Mouse (Mus musculus) testis, postnatal 10 days (tissue): ENCODE results near the gene 1600002K03Rik.
A peak's percentile ranks its signal among the peaks of the same experiment; 100 is the strongest.

Experiments used
- DNase-seq: peaks from one replicate; pipeline ENCODE4 v3.0.0; 2021; ENCODE audit warnings: low spot score

The 1600002K03Rik gene

GRCm38 (mm10) chr10:80172527-80173292 lies at the start of gene 1600002K03Rik:
1600002K03Rik (plus strand) TSS chr10:80172944.
- peak; percentile 92 for DNase-seq

- DNase-seq: no peak
These were observed 48.7 kb upstream of the 1600002K03Rik start for GRCm38 (mm10) chr10:80123932-80124562.

DNA sequence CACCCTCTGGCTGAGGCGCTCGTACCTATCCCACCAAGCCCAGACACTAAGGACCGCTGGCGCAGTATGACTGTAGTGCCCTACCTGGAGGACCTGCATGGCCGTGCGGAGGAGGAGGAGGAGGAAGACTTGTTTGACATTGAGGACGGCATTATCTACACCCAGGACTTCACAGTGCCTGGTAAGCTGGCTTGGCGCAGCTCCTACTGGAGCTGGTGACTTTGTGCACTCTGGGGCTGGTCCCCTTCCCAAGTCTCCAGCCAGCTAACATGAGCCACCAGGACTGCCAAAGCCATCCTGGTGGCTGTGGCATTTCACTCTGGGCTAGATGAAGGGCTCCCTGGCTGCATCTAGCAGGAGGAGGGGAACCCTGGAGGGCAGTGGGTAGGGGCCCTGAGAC lies 44.8 kb upstream of the 1600002K03Rik start:
- no peak for DNase-seq

DNA sequence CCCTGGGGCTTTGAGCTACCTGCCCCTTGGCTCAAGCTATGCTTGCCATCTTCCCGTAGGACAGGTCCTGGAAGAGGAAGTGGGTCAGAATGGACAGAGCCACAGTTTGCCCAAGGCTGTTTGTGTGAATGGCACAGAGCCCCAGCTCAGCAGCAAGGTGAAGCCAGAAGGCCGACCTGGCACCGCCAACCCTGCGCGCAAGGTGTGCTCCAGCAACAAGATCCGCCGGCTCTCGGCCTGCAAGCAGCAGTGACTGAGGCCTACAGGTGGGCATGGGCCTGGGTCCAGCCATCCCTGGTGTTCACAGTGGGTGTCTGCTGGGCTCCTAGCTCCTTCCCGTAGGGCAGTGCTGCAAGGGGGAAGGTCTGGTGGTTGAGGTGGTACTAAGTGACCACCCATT lies 42.9 kb upstream of the 1600002K03Rik start:
- no peak for DNase-seq

DNA sequence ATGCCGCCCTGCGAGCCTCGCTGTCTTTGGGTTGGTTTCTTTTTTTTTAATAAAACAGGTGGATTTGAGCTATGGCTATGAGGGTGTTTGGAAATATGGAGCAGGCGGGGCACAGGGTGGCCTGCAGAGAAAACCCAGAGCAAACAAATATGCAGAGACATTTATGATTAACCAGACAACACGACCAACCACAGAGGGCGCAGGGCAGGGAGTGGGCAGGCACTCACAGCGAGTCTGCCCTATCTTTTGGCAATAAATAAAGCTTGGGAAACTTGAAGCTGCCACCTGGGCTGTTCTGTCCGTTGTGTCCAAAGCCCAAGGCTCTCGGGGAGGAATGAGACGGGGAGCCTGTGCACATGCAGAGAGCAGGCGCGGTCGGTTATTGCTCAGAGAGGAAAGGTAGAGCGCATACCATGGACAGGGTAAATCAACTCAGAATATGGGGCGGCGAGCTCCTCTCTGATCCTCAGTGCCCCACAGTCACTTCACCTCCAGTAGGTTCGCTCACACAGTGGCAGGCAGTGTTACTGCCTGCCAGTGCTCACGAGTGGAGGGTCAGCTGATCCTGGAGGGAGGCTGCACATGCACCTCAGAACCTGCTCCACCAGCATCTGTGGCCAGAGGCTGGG lies 42.2 kb upstream of the 1600002K03Rik start:
- no peak for DNase-seq

DNA sequence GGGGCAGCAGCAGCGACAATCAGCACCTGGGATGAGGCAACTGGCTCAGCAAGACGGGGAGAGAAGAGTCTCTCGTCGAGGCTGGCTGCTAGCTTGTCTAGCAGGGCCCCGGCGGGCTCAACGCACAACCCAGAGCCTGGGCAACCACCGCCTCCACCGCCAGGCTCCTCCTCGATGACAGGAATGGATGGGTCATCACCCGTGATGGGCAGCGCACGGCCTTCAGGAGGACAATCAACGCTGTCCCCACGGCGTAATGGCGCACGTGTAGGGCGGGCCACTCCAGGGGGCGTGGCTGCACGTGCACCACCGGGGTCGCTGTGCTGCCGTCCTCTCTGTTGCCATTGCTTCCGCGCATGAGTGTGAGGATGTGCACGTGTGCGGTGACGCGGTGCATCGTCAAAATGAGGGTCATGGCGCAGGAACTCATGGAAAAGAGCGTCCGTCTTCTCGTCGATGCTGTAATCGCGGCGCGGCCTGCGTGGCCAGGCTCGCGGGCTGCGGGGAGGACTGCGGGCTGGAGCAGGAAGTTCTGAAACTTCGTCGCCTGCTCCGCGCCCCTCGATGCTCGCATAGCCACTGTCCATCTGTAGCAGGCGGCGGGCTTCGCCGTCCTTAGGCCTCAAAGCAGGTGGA lies 41.3 kb upstream of the 1600002K03Rik start:
- peak; percentile 58 for DNase-seq

DNA sequence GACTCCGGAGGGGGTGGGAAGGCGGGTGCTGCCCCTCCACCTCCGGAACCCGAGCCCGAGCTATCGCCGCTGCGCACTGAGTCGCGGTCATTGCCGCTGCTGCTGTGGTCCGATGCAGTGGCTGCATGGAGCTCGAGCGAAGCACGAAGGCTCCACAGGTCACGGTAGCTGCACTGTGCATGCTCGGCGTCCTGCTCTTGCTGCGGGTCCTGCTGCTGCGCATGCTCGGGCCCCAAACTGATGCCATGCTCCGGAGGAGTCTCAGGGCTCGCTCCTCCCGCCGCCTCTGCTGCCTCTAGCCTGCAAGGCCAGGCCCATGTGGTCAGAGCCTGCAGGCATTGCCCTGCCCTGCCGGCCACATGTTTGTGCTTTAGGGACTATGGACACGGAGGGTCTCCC lies 40.8 kb upstream of the 1600002K03Rik start:
- no peak for DNase-seq

GRCm38 (mm10) chr10:80133226-80133849 lies 39.4 kb upstream of the 1600002K03Rik start:
- DNase-seq: peak; percentile 65

DNA sequence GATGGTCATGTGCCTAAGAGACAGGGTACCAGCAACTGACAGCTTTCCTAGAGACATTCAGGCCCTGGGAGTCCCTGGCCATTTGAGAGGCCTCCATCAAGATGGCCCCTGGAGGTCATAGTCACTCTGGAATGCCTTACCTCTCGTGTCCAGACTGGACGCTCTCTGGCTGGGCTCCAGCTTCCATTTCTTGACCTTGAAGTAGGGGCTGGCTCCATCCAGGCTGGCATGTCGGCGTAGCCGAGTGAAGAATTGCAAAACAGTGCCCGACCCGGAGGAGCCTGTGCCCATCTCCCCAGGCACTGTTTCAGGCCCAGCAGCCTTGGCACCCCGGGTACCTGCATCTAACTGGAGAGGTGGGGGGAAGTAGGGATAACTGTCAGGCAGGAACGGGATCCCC lies 38.3 kb upstream of the 1600002K03Rik start:
- peak; percentile 70 for DNase-seq

DNA sequence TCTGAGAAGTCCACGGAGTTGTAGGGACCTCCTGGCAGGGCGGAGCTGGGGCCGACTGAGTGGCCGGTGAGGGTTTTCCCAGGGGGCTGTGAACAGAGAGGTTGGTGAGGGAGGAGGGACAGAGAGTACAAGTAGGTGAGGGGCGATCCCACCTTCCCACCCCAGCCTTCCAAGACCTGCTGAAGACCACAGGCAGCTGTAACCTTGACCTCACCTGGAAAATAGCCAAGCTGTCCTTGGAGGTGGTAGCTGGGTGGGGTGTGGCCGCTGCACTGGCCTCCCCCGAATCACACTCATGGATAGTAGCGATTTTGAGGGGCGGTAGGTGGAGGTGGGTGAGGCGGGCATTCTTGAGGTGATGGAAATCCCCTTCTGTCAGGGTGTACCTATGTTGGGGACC lies 37.6 kb upstream of the 1600002K03Rik start:
- peak; percentile 57 for DNase-seq

GRCm38 (mm10) chr10:80135641-80136040 lies 37.1 kb upstream of the 1600002K03Rik start:
- DNase-seq: no peak

GRCm38 (mm10) chr10:80136179-80136951 lies 36.4 kb upstream of the 1600002K03Rik start:
- peak; percentile 52 for DNase-seq

GRCm38 (mm10) chr10:80136952-80137625 lies 35.7 kb upstream of the 1600002K03Rik start:
- peak; percentile 55 for DNase-seq

DNA sequence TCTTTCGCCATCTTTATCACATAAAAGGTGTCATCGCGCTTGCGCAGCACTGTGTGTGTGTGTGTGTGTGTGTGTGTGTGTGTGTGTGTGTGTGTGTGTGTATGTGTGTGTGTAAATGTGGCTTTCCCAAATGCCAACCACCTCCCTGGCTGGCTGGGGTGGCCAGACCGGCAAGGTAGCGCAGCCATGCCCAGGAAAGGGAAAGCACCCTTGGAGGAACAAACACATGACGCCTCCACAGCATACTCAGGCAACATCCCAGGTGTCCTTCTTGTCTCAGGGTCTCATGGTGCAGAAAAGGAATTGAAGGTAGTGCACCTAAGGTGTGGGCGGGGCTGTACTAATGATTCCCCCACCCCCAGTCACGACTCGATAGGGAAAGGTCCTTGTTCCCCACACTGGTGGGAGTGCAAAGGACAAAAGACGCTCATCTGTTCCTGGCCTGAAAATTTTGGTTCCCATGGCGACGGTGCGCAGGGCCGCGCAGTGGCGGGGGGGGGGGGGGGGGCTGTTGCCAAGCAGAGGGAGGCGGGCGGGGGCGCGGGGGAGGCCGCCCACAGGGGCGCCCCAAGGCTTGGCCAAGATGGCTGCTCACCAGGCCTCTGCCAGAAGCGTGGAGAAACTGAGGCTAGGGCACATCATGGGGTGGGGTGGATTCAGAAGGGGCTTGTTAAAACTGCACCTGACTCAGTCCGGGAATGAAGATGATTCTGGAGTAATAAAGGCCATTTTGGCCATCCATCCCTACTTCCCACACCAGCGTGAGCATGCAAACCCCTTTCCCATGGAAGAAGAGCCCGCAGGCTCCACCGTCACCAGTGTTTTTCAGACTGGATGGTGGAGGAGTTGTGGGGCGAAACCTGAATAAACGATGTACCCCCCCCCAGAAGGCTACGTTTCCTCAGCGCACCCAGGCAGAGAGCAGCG lies 34.9 kb upstream of the 1600002K03Rik start:
- peak; percentile 53 for DNase-seq

DNA sequence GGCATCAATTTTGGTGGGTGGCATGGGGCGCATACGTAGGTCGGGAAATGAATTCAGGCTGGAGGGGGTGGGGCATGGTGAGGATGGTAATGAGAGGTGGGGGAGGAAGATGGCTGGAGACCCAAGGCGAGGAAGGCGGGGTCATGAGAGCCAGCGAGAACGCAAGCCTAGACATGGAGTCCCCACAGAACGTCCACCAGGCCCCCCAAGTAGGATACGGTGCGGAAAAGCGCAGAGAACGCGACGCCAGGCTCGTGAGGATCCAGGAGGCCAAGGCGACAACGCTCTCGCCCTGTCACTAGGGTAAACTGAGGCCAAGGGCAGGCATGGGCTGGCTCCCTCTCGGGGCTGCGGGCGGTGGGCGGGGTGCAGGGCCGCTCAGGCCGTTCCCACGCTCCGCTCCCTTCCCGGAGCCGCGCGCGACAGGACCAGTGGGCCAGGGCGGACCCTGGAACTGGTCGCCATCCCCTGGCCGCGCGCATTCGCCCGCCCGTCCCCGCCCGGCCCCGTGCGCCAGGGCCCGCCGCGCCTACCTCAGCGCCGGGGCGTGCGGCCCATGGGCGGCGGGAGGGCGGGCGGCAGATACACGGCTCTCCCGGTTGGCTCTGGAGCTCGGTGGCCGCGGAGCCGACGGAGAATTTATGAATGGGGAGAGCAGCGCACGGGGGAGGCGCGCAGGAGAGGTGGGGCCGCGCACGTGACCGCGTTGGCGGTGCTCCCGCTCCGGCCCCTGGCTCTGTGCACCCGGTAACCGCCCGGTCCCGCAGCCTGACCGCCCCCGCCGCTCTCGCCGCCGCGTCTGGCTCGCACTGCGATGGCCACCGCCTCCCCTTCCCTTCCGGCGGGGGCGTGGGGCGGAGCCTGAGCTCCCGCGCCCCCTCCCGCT lies 33.9 kb upstream of the 1600002K03Rik start, which contains the start of gene Atp5d:
Atp5d (plus strand) TSS at position 80 of the 886 bp plus-strand sequence.
- DNase-seq: peak; percentile 82

DNA sequence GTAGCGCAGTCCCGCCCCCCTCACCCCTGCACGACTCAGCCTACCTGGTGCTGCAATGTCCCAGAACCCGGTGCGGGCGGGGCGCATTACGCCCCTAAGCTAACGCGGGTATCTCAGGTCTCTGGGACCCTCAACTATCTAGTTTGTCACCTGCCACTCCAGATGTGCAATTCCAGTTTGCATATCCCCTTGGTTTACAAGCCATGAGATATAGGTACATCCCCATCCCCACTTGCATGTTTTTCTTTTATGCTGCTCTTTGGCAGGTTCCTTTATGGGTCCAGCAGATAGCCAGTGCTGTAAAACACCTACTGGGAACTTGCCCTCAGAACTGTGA lies 33.3 kb upstream of the 1600002K03Rik start:
- DNase-seq: no peak

- DNase-seq: no peak
These were observed 32.6 kb upstream of the 1600002K03Rik start for GRCm38 (mm10) chr10:80139975-80140665.

DNA sequence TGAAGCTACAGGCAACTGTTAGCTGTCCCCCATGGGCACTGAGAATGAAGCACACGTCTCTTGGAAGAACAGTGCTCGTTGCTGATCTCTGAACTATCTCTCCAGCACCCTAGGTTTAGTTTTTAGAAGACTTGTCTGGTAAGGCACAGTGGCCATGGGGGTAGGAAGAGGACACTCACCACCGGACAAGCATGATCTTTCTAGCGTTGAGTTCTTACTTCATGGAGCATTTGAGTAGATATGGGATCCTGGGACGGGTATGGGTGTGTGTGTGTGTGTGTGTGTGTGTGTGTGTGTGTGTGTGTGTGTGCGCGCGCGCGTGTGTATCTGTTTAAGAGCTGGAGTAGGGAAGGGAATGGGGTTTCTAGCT lies 32.1 kb upstream of the 1600002K03Rik start, which contains the start of gene Cbarp:
Cbarp (minus strand) TSS at position 170 of the 370 bp plus-strand sequence.
- DNase-seq: no peak
